Mouse (Mus musculus): ENCODE data around the gene Atpaf1.

The Atpaf1 gene

GRCm38 (mm10) chr4:115812326-115812725 lies 27.7 kb downstream of the Atpaf1 start:
- no peak for DNase-seq (ENCODE audit: low spot score)

DNA sequence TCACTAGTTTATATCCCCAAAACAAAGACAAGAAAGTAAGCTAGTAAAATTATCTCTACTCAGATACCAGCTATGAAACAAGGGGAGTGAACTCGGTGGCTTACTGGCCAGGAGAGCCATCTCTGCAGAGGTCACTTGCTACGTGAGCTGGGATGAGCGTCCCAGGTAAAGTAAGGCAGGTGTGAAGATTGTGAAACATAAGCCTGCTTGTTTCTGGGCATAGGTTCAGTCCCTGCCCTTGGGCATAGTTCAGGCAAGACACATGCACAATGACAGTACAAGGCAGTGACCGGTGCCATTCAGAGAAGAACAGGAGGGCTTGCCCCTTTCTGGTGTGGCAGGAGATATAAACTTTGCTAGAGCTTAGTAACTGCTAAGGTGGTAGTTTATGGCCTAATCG lies 31.0 kb downstream of the Atpaf1 start:
- DNase-seq (ENCODE audit: low spot score), result no peak

GRCm38 (mm10) chr4:115820199-115820598 lies 35.6 kb downstream of the Atpaf1 start:
- DNase-seq (ENCODE audit: low spot score), result no peak

DNA sequence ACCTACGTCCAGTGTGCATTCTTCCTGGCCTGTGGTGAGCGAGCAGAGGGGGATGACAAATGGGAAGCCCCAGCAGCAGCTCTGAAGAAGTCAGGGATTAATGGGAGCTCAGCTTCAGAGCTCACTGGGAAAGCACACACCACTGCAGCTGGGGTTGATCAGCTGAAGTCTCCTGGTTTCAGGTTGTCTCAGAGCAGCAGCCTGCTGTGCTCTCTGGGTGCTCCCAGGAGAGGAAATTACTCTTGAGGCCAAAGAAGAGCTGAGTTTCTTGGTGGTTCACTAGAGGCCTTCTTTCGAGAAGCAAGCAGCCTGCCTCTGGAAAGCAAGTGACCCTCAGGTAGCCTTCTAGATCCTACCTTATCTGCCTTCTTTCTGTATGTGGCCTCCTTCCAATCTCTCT lies 36.3 kb downstream of the Atpaf1 start:
- DNase-seq (ENCODE audit: low spot score), result no peak

- no peak for DNase-seq (ENCODE audit: low spot score)
These were observed 36.8 kb downstream of the Atpaf1 start for GRCm38 (mm10) chr4:115821431-115821830.

DNA sequence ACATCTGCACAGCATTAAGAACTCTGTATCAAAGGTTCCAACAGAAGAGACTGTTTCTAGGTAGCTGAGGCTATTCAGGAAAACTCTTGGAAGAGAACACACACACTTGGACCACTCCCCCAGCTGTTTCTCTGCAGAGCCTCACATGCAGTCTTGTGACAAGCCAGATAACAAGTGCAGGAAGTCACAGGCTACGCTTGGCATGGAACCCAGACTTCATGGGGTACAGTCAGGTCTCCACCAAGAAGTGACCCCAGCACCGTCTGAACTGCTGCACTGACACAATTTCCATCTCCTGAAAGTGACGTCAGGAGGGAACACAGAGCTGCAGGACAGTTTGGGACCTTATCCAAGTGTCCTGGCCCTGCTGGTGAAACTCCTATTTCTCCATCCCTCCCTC lies 37.3 kb downstream of the Atpaf1 start:
- no peak for DNase-seq (ENCODE audit: low spot score)

DNA sequence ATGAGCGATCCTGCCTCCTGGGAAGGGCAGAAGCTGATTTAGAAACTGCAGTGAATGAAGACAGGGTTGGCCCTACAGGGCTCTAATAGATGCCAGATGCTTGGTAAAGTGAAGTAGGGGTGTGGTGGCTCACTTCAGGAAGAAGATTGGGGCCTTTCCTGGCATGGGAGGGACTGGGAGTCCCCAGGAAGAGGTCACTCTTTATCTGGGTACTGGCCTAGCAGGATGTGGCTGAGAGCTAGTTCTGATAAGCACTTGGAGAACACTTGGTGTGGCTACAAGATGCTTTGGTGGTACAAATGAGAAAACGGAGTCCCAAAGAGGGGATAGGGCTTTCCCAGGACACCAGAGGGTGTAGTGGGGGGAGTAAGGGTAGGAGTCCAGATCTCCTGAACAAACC lies 39.6 kb downstream of the Atpaf1 start:
- DNase-seq (ENCODE audit: low spot score), result no peak

GRCm38 (mm10) chr4:115825271-115825670 lies 40.7 kb downstream of the Atpaf1 start:
- no peak for DNase-seq (ENCODE audit: low spot score)

DNA sequence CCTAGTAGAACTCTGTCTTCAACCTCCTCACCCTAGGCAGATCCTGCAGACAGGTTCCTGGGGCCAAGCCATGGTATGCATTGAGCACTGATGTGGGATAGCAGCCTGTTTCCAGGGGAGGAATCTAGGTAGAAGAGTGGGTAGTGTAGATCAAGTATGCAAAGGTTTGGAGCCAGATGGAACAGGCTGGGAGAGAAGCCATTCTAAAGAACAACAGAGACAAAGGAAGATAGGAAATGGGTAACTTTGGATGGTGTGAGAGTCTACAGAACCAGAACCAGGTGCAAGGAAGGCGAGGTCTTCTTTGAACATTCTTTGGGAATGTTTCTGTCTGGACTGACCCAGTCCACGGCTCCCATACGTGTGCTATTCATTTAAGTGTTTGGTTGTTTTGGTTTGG lies 42.5 kb downstream of the Atpaf1 start:
- no peak for DNase-seq (ENCODE audit: low spot score)

GRCm38 (mm10) chr4:115827535-115827887 lies 42.9 kb downstream of the Atpaf1 start:
- no peak for DNase-seq (ENCODE audit: low spot score)

DNA sequence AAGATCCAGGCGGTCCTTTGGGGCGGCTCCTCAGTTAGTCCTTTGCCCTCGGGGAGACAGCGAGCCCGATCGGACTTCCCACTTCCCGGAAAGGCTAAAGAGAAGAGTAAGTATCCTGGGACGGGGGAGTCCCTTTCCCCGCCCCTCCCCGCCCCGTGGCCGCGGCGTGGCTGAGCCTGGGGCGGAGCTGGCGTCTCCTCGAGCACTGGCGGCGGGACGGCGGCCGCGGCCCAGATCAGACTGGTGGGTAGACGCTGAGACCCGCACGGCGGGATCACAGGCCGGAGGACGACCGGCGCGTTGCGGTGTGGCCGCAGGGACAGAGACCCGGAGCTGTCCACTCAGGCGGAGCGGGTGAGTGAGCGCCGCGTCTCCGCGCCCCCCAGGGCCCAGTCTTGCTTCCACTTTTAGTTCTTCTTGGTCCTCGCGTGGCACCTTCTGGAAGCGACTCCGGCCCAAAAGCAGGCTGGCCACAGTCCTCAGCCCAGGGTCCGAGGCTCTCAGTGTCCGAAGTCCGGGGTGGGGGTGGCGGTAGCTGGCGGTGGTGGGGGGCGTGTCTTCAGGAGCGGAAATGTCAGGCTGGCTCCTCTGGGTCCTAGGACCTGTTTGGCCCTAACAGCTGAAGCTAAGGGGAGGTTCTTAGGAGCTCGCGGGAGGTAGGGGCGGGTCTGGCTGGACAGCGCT lies 43.4 kb downstream of the Atpaf1 start, which contains the start of gene Mob3c:
Mob3c (plus strand) TSS at position 205 of the 684 bp plus-strand sequence.
- DNase-seq (ENCODE audit: low spot score), result peak; percentile 61

DNA sequence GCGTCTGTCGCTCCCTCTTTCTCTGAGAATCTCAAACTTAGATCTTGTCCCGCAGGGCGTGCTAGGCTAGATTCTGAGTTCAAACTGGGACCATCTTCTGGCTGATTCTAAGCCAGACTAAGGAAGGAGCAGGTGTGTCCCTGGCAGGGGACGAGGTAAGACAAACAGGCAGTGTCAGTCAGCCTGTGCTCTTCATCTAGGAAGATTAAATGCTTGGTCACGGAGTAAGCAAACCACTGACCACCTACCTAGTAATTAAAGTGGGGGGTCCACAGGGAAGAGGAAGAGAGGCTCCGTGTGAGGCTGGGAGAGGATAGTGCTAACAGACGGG lies 43.9 kb downstream of the Atpaf1 start:
- DNase-seq (ENCODE audit: low spot score), result no peak

GRCm38 (mm10) chr4:115830491-115830890 lies 45.9 kb downstream of the Atpaf1 start:
- no peak for DNase-seq (ENCODE audit: low spot score)

DNA sequence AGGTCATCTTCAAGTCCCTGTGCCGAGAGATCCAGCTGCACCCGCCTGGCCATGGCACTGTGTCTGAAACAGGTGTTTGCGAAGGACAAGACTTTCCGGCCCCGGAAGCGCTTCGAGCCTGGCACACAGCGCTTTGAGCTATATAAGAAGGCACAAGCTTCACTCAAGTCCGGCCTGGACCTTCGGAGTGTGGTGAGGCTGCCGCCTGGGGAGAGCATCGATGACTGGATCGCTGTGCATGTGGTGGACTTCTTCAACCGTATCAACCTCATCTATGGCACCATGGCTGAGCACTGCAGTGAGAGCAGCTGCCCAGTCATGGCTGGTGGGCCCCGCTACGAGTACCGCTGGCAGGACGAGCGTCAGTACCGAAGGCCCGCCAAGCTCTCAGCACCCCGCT lies 46.6 kb downstream of the Atpaf1 start:
- no peak for DNase-seq (ENCODE audit: low spot score)

GRCm38 (mm10) chr4:115832040-115832439 lies 47.4 kb downstream of the Atpaf1 start:
- DNase-seq (ENCODE audit: low spot score), result no peak

- no peak for DNase-seq (ENCODE audit: low spot score)
These were observed 51.0 kb downstream of the Atpaf1 start for GRCm38 (mm10) chr4:115835576-115835975.

- DNase-seq (ENCODE audit: low spot score), result no peak
These were observed 53.6 kb downstream of the Atpaf1 start for GRCm38 (mm10) chr4:115838196-115838595.

DNA sequence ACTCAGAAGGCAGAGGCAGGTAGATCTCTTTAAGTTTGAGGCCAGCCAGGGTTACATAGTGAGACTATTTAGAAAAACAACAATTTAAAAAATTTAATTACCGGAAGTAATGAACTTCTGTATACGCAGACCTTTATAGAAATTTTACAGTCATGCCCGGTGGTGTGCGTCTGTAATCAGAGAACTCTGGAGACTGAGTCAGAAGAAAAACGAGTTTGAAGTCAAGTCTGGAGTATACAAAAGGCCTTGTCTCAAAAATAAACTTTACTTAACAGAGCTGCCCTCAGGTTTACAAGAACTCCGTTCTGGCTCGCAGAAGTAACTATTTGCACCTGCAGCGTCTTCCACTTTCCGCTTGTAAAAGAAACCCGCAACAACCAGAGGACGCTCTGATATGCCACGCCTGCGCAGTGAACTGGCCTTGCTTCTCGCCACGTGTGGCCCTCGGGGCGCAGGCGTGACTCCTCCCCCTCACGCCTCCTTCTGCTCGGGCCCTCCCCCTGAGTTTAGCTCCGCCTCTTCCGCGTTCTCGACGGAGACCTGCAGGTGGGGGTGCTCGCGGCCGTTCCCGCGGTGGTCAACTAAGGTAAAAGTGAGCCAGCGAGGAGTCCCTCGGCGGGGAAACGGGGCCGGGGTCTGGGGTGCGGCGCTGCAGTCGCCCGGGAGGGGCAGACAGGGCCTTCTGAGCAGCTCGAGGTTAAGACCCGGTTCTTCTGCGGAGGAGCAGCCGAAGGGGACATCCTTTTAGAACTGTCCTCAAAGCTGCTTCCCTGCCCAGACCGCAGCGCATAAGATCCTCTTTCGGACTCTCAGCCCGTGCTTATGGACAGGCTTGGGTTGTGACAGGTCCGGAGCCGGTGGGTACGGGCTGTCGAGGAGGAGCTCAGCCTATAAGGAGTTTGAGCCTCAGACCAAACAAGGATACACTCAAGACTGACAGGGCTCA lies 54.4 kb downstream of the Atpaf1 start, which contains the start of gene Mknk1:
Mknk1 (plus strand) TSS at position 503 of the 946 bp plus-strand sequence.
- DNase-seq (ENCODE audit: low spot score), result peak; percentile 92

DNA sequence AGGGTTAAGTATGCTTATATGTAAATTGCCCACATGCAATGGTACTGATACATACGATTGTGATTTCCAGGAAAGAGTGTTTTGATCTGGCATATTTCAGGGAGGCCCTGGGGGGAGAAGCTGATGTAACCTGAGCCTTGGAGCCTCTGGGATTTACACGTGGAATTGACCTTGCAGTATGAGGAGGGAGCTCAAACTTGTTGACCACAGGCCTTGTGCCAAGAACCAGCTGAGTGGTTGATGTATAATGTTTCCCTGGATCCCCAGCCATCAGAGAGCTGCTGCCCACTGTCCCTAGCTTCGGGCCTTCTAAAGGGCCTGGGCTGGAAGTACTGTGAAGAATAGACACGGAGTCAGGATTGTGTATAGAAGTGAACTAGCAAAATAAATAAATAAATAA lies 55.3 kb downstream of the Atpaf1 start:
- no peak for DNase-seq (ENCODE audit: low spot score)

DNA sequence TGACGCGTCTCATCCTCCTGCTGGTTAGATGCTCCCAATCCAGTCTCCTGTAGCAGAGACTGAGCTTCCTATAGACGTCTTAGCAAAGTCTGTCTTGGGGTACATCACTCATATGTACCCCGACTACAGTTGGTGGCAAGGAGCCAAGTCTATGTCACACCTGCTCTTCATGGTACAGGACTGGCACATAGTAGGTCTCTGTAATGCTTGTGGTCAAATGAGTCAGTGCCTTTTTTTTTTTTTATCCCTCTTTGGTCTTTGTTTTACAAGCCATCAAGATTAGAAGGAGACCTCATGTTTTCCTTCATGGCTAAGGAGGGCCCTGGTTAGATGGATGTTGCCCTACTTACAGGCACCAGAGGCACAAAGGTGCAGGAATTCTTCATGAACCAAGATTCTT lies 56.2 kb downstream of the Atpaf1 start:
- no peak for DNase-seq (ENCODE audit: low spot score)

DNA sequence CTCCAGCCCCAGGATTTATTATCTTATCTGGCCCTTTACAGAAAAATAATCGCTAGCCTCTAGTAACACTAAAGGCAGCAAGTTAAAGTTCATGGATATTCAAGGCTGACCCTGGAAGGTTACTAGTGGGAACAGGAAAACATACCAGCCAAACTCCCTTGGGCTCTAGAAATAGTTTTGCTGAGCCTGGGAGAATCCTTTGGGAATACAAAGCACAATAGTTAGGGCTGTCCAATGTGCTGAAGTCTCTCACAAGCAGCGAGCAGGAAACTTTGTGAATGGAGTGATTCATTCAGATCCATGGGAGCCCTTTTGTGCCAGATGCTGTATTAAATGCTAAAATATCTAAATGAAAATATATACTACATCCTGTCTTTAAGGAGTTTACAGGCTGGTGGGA lies 62.0 kb downstream of the Atpaf1 start:
- DNase-seq (ENCODE audit: low spot score), result no peak

DNA sequence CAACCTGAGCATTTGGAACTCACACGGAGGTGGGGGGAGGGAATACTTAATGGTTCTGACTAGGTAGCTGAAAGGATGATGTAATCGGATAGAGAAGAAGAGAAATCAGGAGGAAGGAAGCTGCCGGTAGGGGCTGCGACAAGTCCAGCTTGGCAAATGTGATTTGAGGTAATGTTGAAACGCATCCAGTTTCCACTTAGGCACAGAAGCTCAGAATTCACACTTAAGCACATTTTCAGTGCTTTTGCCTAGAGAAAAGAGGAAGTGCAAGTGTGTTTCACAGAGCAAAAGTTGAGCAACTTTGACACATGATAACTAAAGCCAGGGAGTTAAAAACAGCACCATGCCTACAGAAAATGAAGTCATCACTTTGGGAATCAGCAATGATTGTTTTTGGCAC lies 62.8 kb downstream of the Atpaf1 start:
- peak; percentile 63 for DNase-seq (ENCODE audit: low spot score)

DNA sequence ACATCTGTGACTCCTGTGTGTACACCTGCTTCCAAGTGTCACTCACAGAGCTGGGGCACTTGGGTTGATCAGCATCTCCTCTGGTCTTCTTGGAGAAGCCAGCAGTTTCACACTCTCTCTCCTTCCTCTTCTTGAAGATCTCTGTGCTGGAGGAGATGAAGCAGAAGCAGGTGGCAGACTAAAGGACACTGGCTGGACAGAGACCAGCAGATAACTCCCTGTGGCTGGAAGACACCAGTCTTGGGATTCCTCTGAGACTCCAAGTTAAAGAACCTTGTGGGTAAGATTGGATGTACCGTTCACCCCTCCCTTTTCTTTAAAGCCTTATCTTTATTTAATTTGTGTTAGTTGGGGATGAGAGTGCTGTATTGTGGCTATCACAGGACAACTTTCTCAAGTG lies 63.5 kb downstream of the Atpaf1 start:
- DNase-seq (ENCODE audit: low spot score), result no peak

Measured in layer of hippocampus, adult 11-12 months (tissue).